Mouse (Mus musculus): ENCODE measurements around the gene Mtus2.
"Not testable (repeated sequence)": the region's sequence is repeated elsewhere in the genome, so short reads cannot be mapped to it uniquely, and the experiment has no call there.

Gene Mtus2

GRCm38 (mm10) chr5:148108314-148108713 is 151.2 kb downstream of the Mtus2 start:
- no peak for DNase-seq (ENCODE audit: low spot score in 2 of 2)

- no peak for DNase-seq (ENCODE audit: low spot score in 2 of 2)
Observed at GRCm38 (mm10) chr5:148115207-148115817, 158.2 kb downstream of the Mtus2 start.

- DNase-seq (ENCODE audit: low spot score in 2 of 2) = no peak
Observed at GRCm38 (mm10) chr5:148124354-148124753, 167.2 kb downstream of the Mtus2 start.

GRCm38 (mm10) chr5:148130691-148131457 is 173.8 kb downstream of the Mtus2 start:
- DNase-seq (ENCODE audit: low spot score in 2 of 2) = peak; percentile 36 to 68

GRCm38 (mm10) chr5:148131458-148132131 is 174.5 kb downstream of the Mtus2 start:
- peak in 1 of 2 experiments; percentile 52 for DNase-seq (ENCODE audit: low spot score in 2 of 2)

- DNase-seq (ENCODE audit: low spot score in 2 of 2) = peak; percentile 30 to 32
Observed at GRCm38 (mm10) chr5:148133448-148134060, 176.4 kb downstream of the Mtus2 start.

GRCm38 (mm10) chr5:148141662-148142061 is 184.5 kb downstream of the Mtus2 start:
- no peak for DNase-seq (ENCODE audit: low spot score in 2 of 2)

GRCm38 (mm10) chr5:148146200-148146823 is 189.2 kb downstream of the Mtus2 start:
- peak; percentile 63 to 79 for DNase-seq (ENCODE audit: low spot score in 2 of 2)

GRCm38 (mm10) chr5:148151894-148152599 is 194.9 kb downstream of the Mtus2 start:
- no peak for DNase-seq (ENCODE audit: low spot score in 2 of 2)

GRCm38 (mm10) chr5:148152600-148153402 is 195.7 kb downstream of the Mtus2 start:
- DNase-seq (ENCODE audit: low spot score in 2 of 2) = no peak

- DNase-seq (ENCODE audit: low spot score in 2 of 2) = no peak
Observed at GRCm38 (mm10) chr5:148153403-148153713, 196.2 kb downstream of the Mtus2 start.

GRCm38 (mm10) chr5:148154727-148155126 is 197.6 kb downstream of the Mtus2 start:
- DNase-seq (ENCODE audit: low spot score in 2 of 2) = no peak

GRCm38 (mm10) chr5:148159328-148159727 is 202.2 kb downstream of the Mtus2 start:
- DNase-seq (ENCODE audit: low spot score in 2 of 2) = no peak

GRCm38 (mm10) chr5:148160529-148161154 is 203.5 kb downstream of the Mtus2 start:
- no peak for DNase-seq (ENCODE audit: low spot score in 2 of 2)

- DNase-seq (ENCODE audit: low spot score in 2 of 2) = no peak
Observed at GRCm38 (mm10) chr5:148165111-148165510, 208.0 kb downstream of the Mtus2 start.

GRCm38 (mm10) chr5:148175091-148175490 is 218.0 kb downstream of the Mtus2 start:
- DNase-seq (ENCODE audit: low spot score in 2 of 2) = no peak

GRCm38 (mm10) chr5:148175742-148176426 is 218.8 kb downstream of the Mtus2 start:
- no peak for DNase-seq (ENCODE audit: low spot score in 2 of 2)

GRCm38 (mm10) chr5:148176539-148176938 is 219.4 kb downstream of the Mtus2 start:
- DNase-seq (ENCODE audit: low spot score in 2 of 2) = not testable (repeated sequence)

- DNase-seq (ENCODE audit: low spot score in 2 of 2) = no peak
Observed at GRCm38 (mm10) chr5:148179231-148179630, 222.1 kb downstream of the Mtus2 start.
